Comparison of ENCODE assay signal across 8 mouse cellular contexts in genomic region chr8:126473802-126474298, GRCm38 (mm10). TPM values are rescaled to one million over a fixed set of nuclear protein-coding genes. Genes with fewer than 3 reads are reported as not detected.
DNase-seq lines count a peak whose midpoint lies in the region; ATAC-seq and TF ChIP-seq lines count a peak whose summit lies in the region.

No protein-coding gene starts in this region.

- peaks cover 19% of the 10 kb centered on the region for H3K36me3 ChIP-seq in C2C12 (ENCODE audit: control insufficient read depth, insufficient read depth)
- peaks cover 17% of the 10 kb centered on the region for H3K36me3 ChIP-seq in limb, embryonic 14.5 days (ENCODE audit: control insufficient read depth, insufficient read depth, low read length)
- H3K36me3 ChIP-seq in stomach, embryonic 15.5 days, result peaks cover 17% of the 10 kb centered on the region; the same call in 1 of the 2 replicates

- peak overlapping the region; percentile 97 for H3K27ac ChIP-seq in gastrocnemius, adult 2 months
- no peak overlapping the region for H3K27ac ChIP-seq in limb, embryonic 14.5 days (replicated peaks; ENCODE audit: low read depth, low read length)
- H3K27ac ChIP-seq in stomach, embryonic 15.5 days, result no peak overlapping the region

- H3K27me3 ChIP-seq in C2C12 (ENCODE audit: control insufficient read depth, insufficient read depth, insufficient read length), result no peaks in the 10 kb centered on the region
- H3K27me3 ChIP-seq in limb, embryonic 14.5 days (ENCODE audit: control insufficient read depth, insufficient read depth, low read length), result no peaks in the 10 kb centered on the region; the same call in 1 of the 2 replicates
- no peaks in the 10 kb centered on the region for H3K27me3 ChIP-seq in stomach, embryonic 15.5 days (replicated peaks)

- no peak for TF ChIP-seq POLR2A in limb, embryonic 14.5 days (IDR thresholded peaks at IDR 0.05; ENCODE audit: borderline replicate concordance, extremely low read depth, insufficient read depth, insufficient read length)

- no peak for TF ChIP-seq CTCF in gastrocnemius, adult 2 months (IDR thresholded peaks at IDR 0.05)
- TF ChIP-seq CTCF in C2C12 (IDR thresholded peaks at IDR 0.05; ENCODE audit: control insufficient read depth, insufficient read depth, insufficient read length), result no peak

- peaks cover 34% of the 10 kb centered on the region for H3K79me2 ChIP-seq in C2C12 (ENCODE audit: control insufficient read depth, insufficient read depth)

- peaks cover 19% of the 10 kb centered on the region for H3K79me3 ChIP-seq in C2C12 (ENCODE audit: low read depth)

- H3K4me1 ChIP-seq in limb, embryonic 14.5 days (ENCODE audit: control insufficient read depth, insufficient read depth, low read length), result peaks cover 14% of the 10 kb centered on the region
- H3K4me1 ChIP-seq in stomach, embryonic 15.5 days, result 0 out of 2 replicates have a peak, but pooled peaks cover 13% of the 10 kb centered on the region

- DNase-seq in gastrocnemius, adult 2 months, result no peak
- no peak for DNase-seq in gastrocnemius, postnatal 25 days
- no peak for DNase-seq in limb, embryonic 14.5 days (ENCODE audit: low spot score)
- DNase-seq in gastrocnemius, adult 8-10 months (ENCODE audit: low spot score in 2 of 2), result no peak
- no peak for DNase-seq in urinary bladder, postnatal 10 days (ENCODE audit: low spot score)

- peak overlapping the region; percentile 90 for H3K4me2 ChIP-seq in limb, embryonic 14.5 days (replicated peaks; ENCODE audit: low read depth, low read length, severe bottlenecking)
- peak overlapping the region; percentile 79 for H3K4me2 ChIP-seq in stomach, embryonic 15.5 days

- intact Hi-C loops in gastrocnemius, adult 2 months (cut with DNase I), result loop anchor here (10.0 kb wide), 1 partner anchor 671 kb away; no protein-coding TSS in a partner anchor

- no peaks in the 10 kb centered on the region for H3K9me3 ChIP-seq in limb, embryonic 14.5 days (ENCODE audit: control insufficient read depth, low read length)
- no peaks in the 10 kb centered on the region for H3K9me3 ChIP-seq in stomach, embryonic 15.5 days

- 0 out of 2 replicates have a peak, but pooled peaks have one; percentile 31 for ATAC-seq in erythroid progenitor cell, adult 5-6 weeks (replicated peaks; ENCODE audit: low FRiP score, poor library complexity, severe bottlenecking)
- no peak for ATAC-seq in limb, embryonic 14.5 days (ENCODE audit: low FRiP score, low read depth)
- no peak for ATAC-seq in stomach, embryonic 15.5 days (ENCODE audit: insufficient read depth, low FRiP score, low read depth)

- peak overlapping the region; percentile 76 for H3K9ac ChIP-seq in limb, embryonic 14.5 days (ENCODE audit: low read depth, low read length, severe bottlenecking)
- peak overlapping the region; percentile 69; the same call in 1 of the 2 replicates for H3K9ac ChIP-seq in stomach, embryonic 15.5 days

- WGBS in limb, embryonic 14.5 days, result 18% methylated on average over 14 of the region's 16 CpGs
- WGBS in stomach, embryonic 15.5 days, result 9% methylated on average over 16 of the region's 16 CpGs

- H3ac ChIP-seq in C2C12 (ENCODE audit: control insufficient read depth, insufficient read length, low read depth), result peak overlapping the region; percentile 61

- H3K4me3 ChIP-seq in gastrocnemius, adult 2 months, result peak overlapping the region; percentile 93
- H3K4me3 ChIP-seq in C2C12 (ENCODE audit: insufficient read depth, poor library complexity, severe bottlenecking), result peak overlapping the region; percentile 65
- H3K4me3 ChIP-seq in limb, embryonic 14.5 days (replicated peaks; ENCODE audit: low read length), result peak overlapping the region; percentile 91
- H3K4me3 ChIP-seq in stomach, embryonic 15.5 days (replicated peaks), result peak overlapping the region; percentile 94

TF ChIP-seq in C2C12, 6 proteins besides CTCF, POLR2A, EP300 and RAD21:
- TF ChIP-seq USF1 (IDR thresholded peaks at IDR 0.05; ENCODE audit: low read depth), result peak; percentile 57
- TF ChIP-seq MAX (IDR thresholded peaks at IDR 0.05), result no peak

RNA-seq across cellular contexts. Expression of gene Tarbp1, which starts 1.0 kb away (rescaled TPM):
- total RNA-seq in gastrocnemius, adult 2 months (2021), result 1 to 10 TPM; 4.8 to 7.1 TPM
- 1 to 10 TPM; 4.7 to 5.5 TPM for total RNA-seq in gastrocnemius, postnatal 25 days (2021)
- polyA plus RNA-seq in C2C12 (2012; fragmentation: generic; extraction: Trizol), result 3.9 TPM
- total RNA-seq in erythroid progenitor cell, adult 5-6 weeks (2015; ENCODE audit: low replicate concordance), result 5.4 and 6.3 TPM in 2 replicates
- 0.45 and 2.2 TPM in 2 replicates for total RNA-seq in erythroid progenitor cell, adult 5-6 weeks (2017; ENCODE audit: low replicate concordance)
- polyA plus RNA-seq in limb, embryonic 14.5 days (2012; rRNA removed), result 8.2 and 9.9 TPM in 2 replicates
- polyA plus RNA-seq in limb, embryonic 14.5 days (2014; fragmentation: Nextera tagmentation; extraction: Ambion mirVana), result 3.3 and 4.0 TPM in 2 replicates
- 2.6 and 3.0 TPM in 2 replicates for polyA plus RNA-seq in stomach, embryonic 15.5 days (2015; fragmentation: Nextera tagmentation; extraction: Ambion mirVana)
- total RNA-seq in gastrocnemius, adult 8-10 months (2022), result 1 to 10 TPM; 4.7 to 6.1 (median 5.4) TPM

RNA-seq across cellular contexts. Expression of gene Coa6, which starts 51.5 kb away (rescaled TPM):
- 10 to 100 TPM; 20.4 to 29.0 TPM for total RNA-seq in gastrocnemius, adult 2 months (2021)
- 10 to 100 TPM; 19.8 to 23.0 TPM for total RNA-seq in gastrocnemius, postnatal 25 days (2021)
- 37.9 TPM for polyA plus RNA-seq in C2C12 (2012; fragmentation: generic; extraction: Trizol)
- total RNA-seq in erythroid progenitor cell, adult 5-6 weeks (2015; ENCODE audit: low replicate concordance), result 14.7 and 28.1 TPM in 2 replicates
- 2.2 and 5.1 TPM in 2 replicates for total RNA-seq in erythroid progenitor cell, adult 5-6 weeks (2017; ENCODE audit: low replicate concordance)
- 38.9 and 46.5 TPM in 2 replicates for polyA plus RNA-seq in limb, embryonic 14.5 days (2012; rRNA removed)
- 48.5 and 51.1 TPM in 2 replicates for polyA plus RNA-seq in limb, embryonic 14.5 days (2014; fragmentation: Nextera tagmentation; extraction: Ambion mirVana)
- polyA plus RNA-seq in stomach, embryonic 15.5 days (2015; fragmentation: Nextera tagmentation; extraction: Ambion mirVana), result 57.7 and 60.2 TPM in 2 replicates
- total RNA-seq in gastrocnemius, adult 8-10 months (2022), result 10 to 100 TPM; 21.9 to 25.0 (median 23.5) TPM
